Mouse (Mus musculus) testis, postnatal 14 days (tissue): ENCODE data around the gene Stpg3.

ENCODE experiments used
- DNase-seq: peaks from one replicate; pipeline ENCODE4 v3.0.0; 2021; ENCODE audit warnings: low spot score

Stpg3 gene

GRCm38 (mm10) chr2:25236614-25237013 lies 22.2 kb upstream of the Stpg3 start, which contains the start of gene Rnf224:
TSS of gene Rnf224 (minus strand) at chr2:25236787.
- no peak for DNase-seq

DNA sequence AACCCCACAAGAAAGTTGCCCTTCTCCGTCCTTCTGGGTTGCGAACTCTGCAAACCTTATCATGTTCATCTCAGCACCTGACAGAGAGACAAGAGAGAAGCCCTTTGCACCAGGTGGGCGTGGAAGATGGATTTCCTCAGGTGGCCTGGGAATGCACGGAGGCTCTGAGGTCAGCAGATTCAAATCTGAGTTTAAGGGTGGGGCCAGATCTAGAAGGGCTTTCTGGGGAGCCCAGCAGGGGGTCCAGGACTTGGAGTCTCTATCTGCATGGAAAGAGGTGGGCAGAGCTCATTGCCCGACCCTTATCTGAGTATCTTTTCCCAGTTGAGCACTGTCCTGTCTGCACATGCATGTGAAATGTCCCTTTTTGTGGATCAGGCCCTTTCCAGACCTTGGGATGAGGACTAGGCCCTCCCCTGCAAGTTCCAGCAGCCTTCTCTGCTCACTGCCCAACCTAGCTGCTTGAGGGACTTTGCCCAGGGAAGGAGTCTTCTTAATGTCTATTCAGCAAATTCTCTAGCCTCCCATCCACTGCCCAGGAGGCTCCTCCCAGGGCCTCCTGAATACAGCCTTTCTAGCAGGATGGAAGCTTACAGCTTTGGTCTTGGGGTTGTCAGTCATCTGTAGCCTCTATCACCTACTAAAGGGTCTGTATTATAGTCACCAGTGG lies 20.2 kb upstream of the Stpg3 start:
- DNase-seq = no peak

GRCm38 (mm10) chr2:25234050-25234449 lies 19.6 kb upstream of the Stpg3 start, which contains the start of gene Slc34a3:
TSS of gene Slc34a3 (minus strand) at chr2:25234364.
- no peak for DNase-seq

DNA sequence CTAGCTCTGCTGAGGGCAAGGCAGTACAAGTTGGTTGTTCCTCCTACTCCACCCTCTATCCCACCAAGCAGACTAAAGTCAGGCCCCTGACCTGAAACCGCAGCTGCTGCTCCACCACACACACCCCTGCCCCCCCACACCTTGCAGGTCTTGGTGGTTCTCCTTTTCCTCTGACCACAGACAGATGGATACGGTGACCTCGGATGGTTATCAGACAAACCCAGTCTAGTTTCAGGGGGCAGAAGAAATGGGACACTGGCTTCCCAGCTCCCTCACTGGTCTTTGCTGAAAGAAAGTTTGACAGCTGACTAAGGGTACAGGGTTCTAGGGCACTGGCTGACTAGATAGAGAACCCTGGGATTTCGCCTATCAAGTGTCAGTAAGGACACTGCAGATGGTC lies 19.0 kb upstream of the Stpg3 start:
- DNase-seq = no peak

DNA sequence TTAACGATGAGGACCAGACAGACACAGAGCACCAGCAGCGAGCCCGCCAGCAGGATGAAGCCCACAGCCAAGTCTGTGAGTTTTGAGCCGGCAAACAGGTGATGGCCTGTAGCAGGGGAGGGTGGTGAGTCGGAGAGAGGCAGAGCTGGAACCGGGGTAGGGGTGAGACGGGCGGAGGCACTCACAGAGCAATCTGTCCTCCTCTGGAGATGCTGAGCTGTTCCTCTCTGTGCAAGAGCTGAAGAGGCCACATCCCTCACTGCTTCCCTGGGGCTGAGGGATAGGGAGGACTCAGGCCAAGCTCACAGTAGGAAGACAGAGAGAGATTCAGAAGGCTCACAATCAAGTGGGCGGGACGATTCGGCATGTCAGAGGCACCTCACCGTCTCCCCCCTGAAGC lies 16.6 kb upstream of the Stpg3 start:
- no peak for DNase-seq

DNA sequence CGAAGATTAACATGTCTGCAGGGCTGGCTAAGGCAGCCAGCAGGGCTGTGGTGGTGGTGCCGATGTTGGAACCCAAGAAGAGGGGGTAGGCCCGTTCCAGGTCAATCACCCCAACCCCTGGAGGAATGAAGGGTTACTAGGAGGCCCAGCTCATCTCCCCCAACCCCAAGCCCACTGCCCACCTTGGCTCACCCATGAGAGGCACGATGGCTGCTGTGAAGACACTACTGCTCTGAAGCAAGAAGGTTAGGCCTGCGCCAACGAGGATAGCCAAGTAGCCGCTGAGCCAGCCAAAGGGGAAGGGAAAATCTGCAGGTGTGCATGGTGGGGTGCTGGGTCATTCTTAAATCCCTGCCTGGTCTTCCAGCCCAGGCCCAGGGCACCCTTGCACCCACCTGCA lies 16.1 kb upstream of the Stpg3 start:
- DNase-seq = no peak

DNA sequence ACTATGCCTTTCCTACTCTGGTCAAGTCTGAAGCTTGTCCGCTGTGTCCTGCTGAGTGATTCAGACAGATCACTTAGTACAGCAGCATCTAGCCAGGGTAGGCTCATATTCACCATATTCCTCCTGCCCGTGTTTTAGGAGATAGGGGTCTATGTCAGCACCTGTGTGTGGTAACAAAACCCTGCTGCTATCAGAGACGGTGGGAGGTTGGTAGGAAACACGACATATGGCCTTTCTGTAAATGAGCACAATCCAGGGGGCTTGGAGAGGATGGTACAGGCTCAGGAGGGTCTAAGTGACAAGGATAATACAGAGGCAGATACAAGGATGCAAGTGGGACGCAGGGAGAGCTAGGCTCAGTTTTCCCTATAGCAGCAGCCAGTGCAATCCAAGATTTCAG lies 15.1 kb upstream of the Stpg3 start:
- no peak for DNase-seq

DNA sequence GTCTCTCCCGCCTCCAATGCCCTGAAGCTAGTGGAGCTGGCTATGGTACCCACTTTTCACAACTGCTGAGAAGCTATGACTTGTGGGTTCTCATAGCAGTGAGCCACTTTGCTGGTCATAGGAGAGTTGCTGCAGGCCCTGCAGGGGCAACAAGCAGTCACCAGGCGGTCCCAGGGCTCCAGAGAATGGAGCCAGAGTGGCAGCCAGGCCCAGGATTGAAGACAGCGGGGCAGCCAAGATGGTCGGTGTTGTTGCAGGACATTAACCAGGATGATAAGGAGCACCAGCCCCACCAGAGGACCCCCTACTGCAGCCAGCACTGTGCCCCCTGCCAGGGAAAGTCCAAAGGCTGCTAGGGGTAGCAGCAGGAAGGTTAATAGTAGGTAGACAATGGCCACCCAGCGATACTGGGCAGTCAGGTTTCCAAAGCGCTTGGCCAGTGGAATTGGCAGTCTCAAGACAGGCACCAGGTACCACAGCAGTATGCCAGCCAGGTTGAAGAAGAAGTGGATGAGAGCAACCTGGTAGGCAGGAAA lies 14.6 kb upstream of the Stpg3 start:
- no peak for DNase-seq

DNA sequence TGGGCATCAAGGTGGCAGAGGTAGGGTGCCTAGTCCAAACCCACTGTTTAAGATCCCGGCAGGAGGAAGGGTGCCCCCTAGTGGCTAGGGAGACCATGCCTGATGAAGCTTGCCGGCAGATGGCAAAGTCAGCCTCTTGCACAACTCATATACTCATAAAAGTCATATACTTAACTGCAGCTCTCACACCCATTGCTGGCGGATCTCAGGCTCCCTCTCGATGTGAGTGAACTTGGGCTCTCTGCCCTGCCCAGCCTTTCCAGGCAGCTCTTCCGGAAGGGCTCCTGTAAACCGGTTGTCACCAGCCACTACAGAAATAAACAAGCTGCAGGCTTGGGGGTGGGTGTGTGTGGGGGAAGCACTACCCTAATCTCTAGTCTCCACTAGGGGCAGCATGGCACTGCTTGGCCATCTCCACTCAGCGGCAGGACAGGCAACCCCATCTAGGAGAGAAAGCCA lies 14.0 kb upstream of the Stpg3 start:
- peak; percentile 76 for DNase-seq

- no peak for DNase-seq
Measured at GRCm38 (mm10) chr2:25227406-25227805, 13.0 kb upstream of the Stpg3 start.

- DNase-seq = no peak
Measured at GRCm38 (mm10) chr2:25226864-25227263, 12.4 kb upstream of the Stpg3 start.

DNA sequence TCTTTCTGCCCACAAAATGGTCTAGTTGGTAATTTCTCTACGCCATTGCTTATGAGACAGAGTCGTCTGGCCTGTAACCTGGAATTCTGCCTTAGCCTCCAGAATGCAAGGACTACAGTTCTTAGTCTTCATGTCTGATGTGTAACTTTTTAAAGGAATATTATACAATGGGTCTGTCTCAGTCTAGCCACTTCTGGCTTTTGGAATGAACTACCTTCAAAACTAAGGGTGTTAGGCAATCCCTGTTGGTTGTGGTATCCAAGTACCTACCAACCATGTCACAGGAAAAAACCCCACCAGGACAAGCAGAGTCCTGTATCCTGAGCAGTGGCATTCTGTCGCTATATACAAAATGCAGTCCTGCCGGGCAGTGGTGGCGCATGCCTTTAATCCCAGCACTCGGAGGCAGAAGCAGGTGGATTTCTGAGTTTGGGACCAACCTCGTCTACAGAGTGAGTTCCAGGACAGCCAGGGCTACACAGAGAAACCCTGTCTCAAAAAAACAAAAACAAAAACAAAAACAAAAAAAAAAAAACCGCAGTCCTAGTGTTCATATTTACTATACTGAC lies 11.5 kb upstream of the Stpg3 start:
- DNase-seq = no peak

GRCm38 (mm10) chr2:25224766-25225752 lies 10.6 kb upstream of the Stpg3 start:
- peak; percentile 100 for DNase-seq

GRCm38 (mm10) chr2:25224492-25224765 lies 10.0 kb upstream of the Stpg3 start, which contains the start of gene Tubb4b:
TSS of gene Tubb4b (minus strand) at chr2:25224702.
- DNase-seq = no peak

GRCm38 (mm10) chr2:25223681-25224491 lies 9.4 kb upstream of the Stpg3 start:
- DNase-seq = peak; percentile 81

DNA sequence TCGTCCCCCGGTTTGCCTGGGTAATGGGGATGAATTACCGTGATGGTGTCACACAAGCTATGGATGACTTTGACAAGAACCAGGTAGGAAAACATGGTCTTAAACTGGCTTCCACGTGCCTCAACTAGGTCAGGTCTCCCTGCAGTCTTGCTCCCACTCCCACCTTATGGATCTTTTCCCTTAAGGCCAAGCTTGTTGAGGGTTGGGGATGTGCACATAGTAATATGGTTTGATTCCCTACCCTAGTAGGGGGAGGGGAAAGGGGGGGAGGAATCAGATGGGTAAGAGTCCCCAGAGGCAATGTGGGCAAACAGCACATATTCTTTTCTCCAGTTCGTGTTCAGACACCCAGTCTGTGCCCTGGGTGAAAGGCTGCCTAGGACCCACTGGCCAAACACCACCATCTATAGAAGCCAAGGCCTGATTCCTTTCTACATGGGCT lies 6.9 kb upstream of the Stpg3 start:
- no peak for DNase-seq

GRCm38 (mm10) chr2:25218445-25218844 lies 4.0 kb upstream of the Stpg3 start, which contains the start of gene Fam166a:
TSS of gene Fam166a (plus strand) at chr2:25218745.
- DNase-seq = no peak

DNA sequence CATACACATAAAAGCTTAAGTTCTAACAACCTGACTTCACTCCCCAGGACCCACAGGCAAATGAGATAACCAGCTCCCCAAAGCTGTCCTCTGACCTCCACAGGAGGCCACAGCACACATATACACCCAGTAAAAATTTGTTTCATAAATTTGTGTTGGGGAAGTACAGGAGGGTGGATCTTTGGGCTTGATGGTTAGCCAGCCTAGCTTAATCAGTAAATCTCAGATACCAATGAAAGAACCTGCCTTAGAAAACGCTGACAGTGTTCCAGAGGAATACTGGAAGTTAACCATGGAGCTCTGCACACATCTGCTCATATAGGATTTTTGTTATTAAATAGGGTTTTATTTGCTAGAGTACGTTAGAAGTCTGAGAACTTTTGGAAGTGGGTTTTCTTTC lies 3.2 kb upstream of the Stpg3 start:
- no peak for DNase-seq

- no peak for DNase-seq
Measured at GRCm38 (mm10) chr2:25213266-25213865, 1.1 kb downstream of the Stpg3 start.

DNA sequence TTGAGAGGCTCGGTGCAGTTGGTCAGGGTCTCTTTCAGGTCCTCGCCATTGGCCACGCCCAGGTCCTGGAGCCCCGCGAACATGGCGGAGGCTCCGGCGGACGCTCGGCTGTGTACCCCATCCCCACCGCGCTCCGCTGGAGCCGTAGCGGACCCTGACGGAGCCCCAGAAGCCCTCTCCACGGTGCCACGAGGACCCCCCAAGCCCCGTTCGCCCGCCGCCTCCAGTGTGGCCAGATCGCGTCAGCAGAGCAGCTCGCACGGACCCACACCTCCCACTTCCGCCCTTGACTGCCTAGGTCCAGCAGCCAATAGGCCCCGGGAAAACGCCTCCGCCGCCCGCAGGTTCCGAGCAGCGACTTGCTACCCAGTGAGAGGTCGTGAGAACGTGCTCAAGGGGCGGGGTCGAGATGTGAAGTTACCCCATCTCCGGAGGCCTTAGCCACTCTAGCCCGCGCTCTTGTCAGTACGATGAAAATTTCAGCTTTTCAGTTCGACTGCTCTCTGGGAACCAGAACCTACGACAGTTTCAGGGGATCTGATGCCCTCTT lies 3.2 kb downstream of the Stpg3 start, which contains the start of gene Nelfb:
Gene Nelfb, minus strand, starts transcription at position 369 of the 550 bp plus-strand sequence.
- DNase-seq = peak; percentile 92

DNA sequence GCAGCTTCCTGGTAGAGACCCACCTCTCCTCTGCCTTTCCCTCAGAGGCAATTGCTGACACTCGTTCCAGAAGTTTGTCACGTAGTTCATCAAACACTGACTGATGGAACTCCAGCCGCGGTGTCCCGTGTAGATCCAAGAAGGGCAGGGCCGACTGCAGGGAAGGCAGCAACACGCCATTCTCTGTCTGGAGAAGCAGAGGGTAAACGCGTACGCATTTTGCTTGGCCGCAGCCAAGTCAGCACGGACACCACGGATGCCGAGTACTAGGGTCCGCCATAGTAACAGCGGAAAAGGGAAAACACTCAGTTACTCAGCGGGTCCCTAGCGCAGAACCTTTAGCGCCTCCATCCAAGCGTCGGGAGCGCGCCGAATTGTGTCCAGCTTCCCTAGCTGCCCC lies 3.8 kb downstream of the Stpg3 start:
- no peak for DNase-seq
